In the genomic region with DNA sequence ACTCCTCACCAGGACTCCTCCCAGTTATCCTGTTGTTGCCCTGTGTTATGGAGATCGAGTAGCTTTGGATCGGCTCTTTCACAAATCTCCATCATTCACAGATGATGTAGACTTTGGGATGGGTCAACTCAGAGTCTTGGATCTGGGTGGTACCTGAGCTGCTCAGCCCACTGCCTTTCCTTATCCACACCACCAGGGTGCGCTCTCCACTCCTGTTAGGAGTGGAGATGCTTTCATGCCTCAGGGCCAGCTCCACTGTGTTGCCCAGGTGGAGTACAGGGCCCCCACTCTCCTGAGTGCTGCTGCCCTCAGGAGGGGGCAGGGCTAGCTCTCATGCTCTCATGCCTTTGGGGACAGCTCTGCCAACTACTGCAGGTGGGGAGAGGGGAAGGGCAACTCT, we compare ENCODE assay signal across 13 mouse cellular contexts. TPM values are rescaled to one million over a fixed set of nuclear protein-coding genes. Genes with fewer than 3 reads are reported as not detected.
DNase-seq lines count a peak whose midpoint lies in the region; ATAC-seq and TF ChIP-seq lines count a peak whose summit lies in the region.
"Had no signal": no experiment of that assay in that cellular context is flagged by ENCODE, and none has a peak within 500 bp of the region (broad histone marks: within the 10 kb centered on the region; RNA-seq: fewer than 3 reads in every experiment).

No protein-coding gene starts in this region.

- 74% methylated on average over 3 of the region's 3 CpGs for WGBS in hindbrain, postnatal 0 days
- 85% methylated on average over 3 of the region's 3 CpGs for WGBS in hindbrain, embryonic 11.5 days
- 88% methylated on average over 3 of the region's 3 CpGs for WGBS in midbrain, embryonic 11.5 days
- 85% methylated on average over 3 of the region's 3 CpGs for WGBS in midbrain, embryonic 10.5 days
- WGBS in liver, embryonic 14.5 days (ENCODE audit: insufficient replicate concordance): 76% methylated on average over 3 of the region's 3 CpGs

- no peaks in the 10 kb centered on the region for H3K4me1 ChIP-seq in hindbrain, postnatal 0 days (ENCODE audit: insufficient read depth, low read length)
- no peaks in the 10 kb centered on the region for H3K4me1 ChIP-seq in hindbrain, embryonic 11.5 days (replicated peaks; ENCODE audit: control insufficient read depth, insufficient read depth, low read length)
- no peaks in the 10 kb centered on the region for H3K4me1 ChIP-seq in midbrain, embryonic 11.5 days (ENCODE audit: control insufficient read depth, insufficient read depth, low read length)
- peaks cover 5% of the 10 kb centered on the region; the same call in 1 of the 2 replicates for H3K4me1 ChIP-seq in midbrain, embryonic 10.5 days
- no peaks in the 10 kb centered on the region for H3K4me1 ChIP-seq in ES-Bruce4 (ENCODE audit: control insufficient read depth, insufficient read depth, low read length)
- H3K4me1 ChIP-seq in liver, embryonic 14.5 days (replicated peaks; ENCODE audit: control insufficient read depth in 2 of 2, insufficient read depth in 2 of 2, low read length in 1 of 2): no peaks in the 10 kb centered on the region

- no peak overlapping the region for H3K4me2 ChIP-seq in hindbrain, postnatal 0 days (ENCODE audit: low read depth, low read length)
- H3K4me2 ChIP-seq in hindbrain, embryonic 11.5 days (replicated peaks; ENCODE audit: low read depth, low read length): no peak overlapping the region
- no peak overlapping the region for H3K4me2 ChIP-seq in midbrain, embryonic 11.5 days
- H3K4me2 ChIP-seq in liver, embryonic 14.5 days (ENCODE audit: low read depth): no peak overlapping the region
- H3K4me2 ChIP-seq: forebrain, embryonic 13.5 days had no signal

- no peak overlapping the region for H3K4me3 ChIP-seq in hindbrain, postnatal 0 days (ENCODE audit: low read length)
- no peak overlapping the region for H3K4me3 ChIP-seq in hindbrain, embryonic 11.5 days (ENCODE audit: low read depth, low read length)
- H3K4me3 ChIP-seq in midbrain, embryonic 11.5 days (ENCODE audit: low read depth, low read length): no peak overlapping the region
- H3K4me3 ChIP-seq in midbrain, embryonic 10.5 days: no peak overlapping the region
- H3K4me3 ChIP-seq in ES-Bruce4 (ENCODE audit: low read depth, low read length): no peak overlapping the region
- no peak overlapping the region for H3K4me3 ChIP-seq in liver, embryonic 14.5 days (ENCODE audit: insufficient read depth in 1 of 2, low read depth in 2 of 2, low read length in 2 of 2)
- H3K4me3 ChIP-seq: forebrain, embryonic 13.5 days had no signal

- peak; percentile 37; the same call in 1 of the 2 replicates for TF ChIP-seq CTCF in hindbrain, postnatal 0 days (IDR thresholded peaks at IDR 0.05; ENCODE audit: low read depth)
- peak; percentile 25 for TF ChIP-seq CTCF in ES-Bruce4 (IDR thresholded peaks at IDR 0.05; ENCODE audit: low read depth, low read length)
- TF ChIP-seq CTCF in liver, embryonic 14.5 days (IDR thresholded peaks at IDR 0.05; ENCODE audit: low read depth): peak; percentile 39

- DNase-seq in hindbrain, postnatal 0 days (ENCODE audit: low spot score): no peak
- DNase-seq in hindbrain, embryonic 11.5 days (ENCODE audit: low spot score): no peak
- DNase-seq in midbrain, embryonic 11.5 days (ENCODE audit: low spot score, missing footprints): peak; percentile 19
- DNase-seq in midbrain, embryonic 10.5 days (ENCODE audit: low spot score): no peak
- DNase-seq in liver, embryonic 14.5 days (ENCODE audit: low read depth in 3 of 3, low spot score in 3 of 3): no peak
- DNase-seq in ovary, postnatal 10 days (ENCODE audit: low spot score): no peak
- DNase-seq in embryo, embryonic 11 days: no peak
- DNase-seq: adrenal gland, postnatal 25 days; cerebellum, adult 11 months; left cerebral cortex, postnatal 4 days had no signal

- no peaks in the 10 kb centered on the region for H3K9me3 ChIP-seq in hindbrain, postnatal 0 days (ENCODE audit: low read length)
- H3K9me3 ChIP-seq in hindbrain, embryonic 11.5 days (ENCODE audit: control insufficient read depth, low read length): no peaks in the 10 kb centered on the region
- no peaks in the 10 kb centered on the region for H3K9me3 ChIP-seq in midbrain, embryonic 11.5 days (ENCODE audit: control insufficient read depth, low read length)
- no peaks in the 10 kb centered on the region for H3K9me3 ChIP-seq in midbrain, embryonic 10.5 days (replicated peaks)
- H3K9me3 ChIP-seq in ES-Bruce4 (replicated peaks; ENCODE audit: control insufficient read depth, insufficient read depth, low read length, poor library complexity, severe bottlenecking): no peaks in the 10 kb centered on the region
- H3K9me3 ChIP-seq in liver, embryonic 14.5 days (ENCODE audit: control insufficient read depth, low read length): no peaks in the 10 kb centered on the region
- H3K9me3 ChIP-seq: forebrain, embryonic 13.5 days had no signal

- H3K27me3 ChIP-seq in hindbrain, postnatal 0 days (ENCODE audit: insufficient read depth, low read length): 0 out of 2 replicates have a peak, but pooled peaks cover 4% of the 10 kb centered on the region
- no peaks in the 10 kb centered on the region for H3K27me3 ChIP-seq in hindbrain, embryonic 11.5 days (ENCODE audit: control insufficient read depth, insufficient read depth, low read length)
- H3K27me3 ChIP-seq in midbrain, embryonic 11.5 days (ENCODE audit: control insufficient read depth, insufficient read depth, low read length): no peaks in the 10 kb centered on the region
- no peaks in the 10 kb centered on the region for H3K27me3 ChIP-seq in midbrain, embryonic 10.5 days (ENCODE audit: low read depth, poor library complexity, severe bottlenecking)
- no peaks in the 10 kb centered on the region for H3K27me3 ChIP-seq in ES-Bruce4 (ENCODE audit: control insufficient read depth, insufficient read depth, low read length, poor library complexity, severe bottlenecking)
- H3K27me3 ChIP-seq in liver, embryonic 14.5 days (ENCODE audit: control insufficient read depth, insufficient read depth, low read length): no peaks in the 10 kb centered on the region
- H3K27me3 ChIP-seq: forebrain, embryonic 13.5 days had no signal

- no peak for ATAC-seq in hindbrain, postnatal 0 days
- no peak for ATAC-seq in hindbrain, embryonic 11.5 days (ENCODE audit: low FRiP score)
- peak; percentile 33; the same call in 1 of the 2 replicates for ATAC-seq in midbrain, embryonic 11.5 days (ENCODE audit: low FRiP score)
- no peak for ATAC-seq in liver, embryonic 14.5 days (ENCODE audit: insufficient read depth)
- ATAC-seq: forebrain, embryonic 13.5 days; intestine, embryonic 16.5 days had no signal

- H3K36me3 ChIP-seq in hindbrain, postnatal 0 days (ENCODE audit: insufficient read depth, low read length): no peaks in the 10 kb centered on the region
- H3K36me3 ChIP-seq in hindbrain, embryonic 11.5 days (ENCODE audit: control insufficient read depth, insufficient read depth, low read length): no peaks in the 10 kb centered on the region
- H3K36me3 ChIP-seq in midbrain, embryonic 11.5 days (ENCODE audit: control insufficient read depth, insufficient read depth, low read length): no peaks in the 10 kb centered on the region
- H3K36me3 ChIP-seq in midbrain, embryonic 10.5 days: no peaks in the 10 kb centered on the region
- H3K36me3 ChIP-seq in ES-Bruce4 (ENCODE audit: control insufficient read depth, insufficient read depth, low read length, poor library complexity, severe bottlenecking): no peaks in the 10 kb centered on the region
- H3K36me3 ChIP-seq in liver, embryonic 14.5 days (replicated peaks; ENCODE audit: control insufficient read depth, insufficient read depth, low read depth): no peaks in the 10 kb centered on the region

- TF ChIP-seq POLR2A in ES-Bruce4 (IDR thresholded peaks at IDR 0.05; ENCODE audit: insufficient read depth, low read length): no peak

- H3K27ac ChIP-seq in hindbrain, postnatal 0 days: no peak overlapping the region
- no peak overlapping the region for H3K27ac ChIP-seq in hindbrain, embryonic 11.5 days (ENCODE audit: low read depth, low read length)
- no peak overlapping the region for H3K27ac ChIP-seq in midbrain, embryonic 11.5 days (ENCODE audit: low read depth, low read length)
- no peak overlapping the region for H3K27ac ChIP-seq in midbrain, embryonic 10.5 days (replicated peaks)
- H3K27ac ChIP-seq in ES-Bruce4 (ENCODE audit: insufficient read depth, low read length): no peak overlapping the region
- no peak overlapping the region for H3K27ac ChIP-seq in liver, embryonic 14.5 days
- H3K27ac ChIP-seq: forebrain, embryonic 13.5 days had no signal

- TF ChIP-seq EP300 in ES-Bruce4 (IDR thresholded peaks at IDR 0.05; ENCODE audit: insufficient read depth, low read depth, low read length): no peak
- no peak for TF ChIP-seq EP300 in liver, embryonic 14.5 days (IDR thresholded peaks at IDR 0.05; ENCODE audit: low read depth)

- no peak overlapping the region for H3K9ac ChIP-seq in hindbrain, postnatal 0 days (replicated peaks; ENCODE audit: low read length)
- H3K9ac ChIP-seq in hindbrain, embryonic 11.5 days (ENCODE audit: low read depth, low read length): no peak overlapping the region
- no peak overlapping the region for H3K9ac ChIP-seq in midbrain, embryonic 11.5 days (ENCODE audit: low read length)
- H3K9ac ChIP-seq in ES-Bruce4 (ENCODE audit: low read depth, poor library complexity, severe bottlenecking): no peak overlapping the region
- no peak overlapping the region for H3K9ac ChIP-seq in liver, embryonic 14.5 days (replicated peaks)
- H3K9ac ChIP-seq: forebrain, embryonic 13.5 days had no signal

RNA-seq across cellular contexts. Expression of a gene that starts 40.9 kb away (rescaled TPM):
- 12.4 and 19.4 TPM in 2 replicates for total RNA-seq in hindbrain, postnatal 0 days (2014; rRNA removed)
- 13.9 and 14.6 TPM in 2 replicates for polyA plus RNA-seq in hindbrain, postnatal 0 days (2015; fragmentation: Nextera tagmentation; extraction: Ambion mirVana)
- polyA plus RNA-seq in hindbrain, embryonic 11.5 days (2014; fragmentation: Nextera tagmentation; extraction: Ambion mirVana): 8.9 and 10.4 TPM in 2 replicates
- 3.2 and 3.4 TPM in 2 replicates for polyA plus RNA-seq in midbrain, embryonic 11.5 days (2014; fragmentation: Nextera tagmentation; extraction: Ambion mirVana)
- 3.3 and 4.1 TPM in 2 replicates for polyA plus RNA-seq in midbrain, embryonic 10.5 days (2016; fragmentation: Nextera tagmentation; extraction: Ambion mirVana)
- polyA plus RNA-seq in ES-Bruce4 (2011; ENCODE audit: insufficient read depth, insufficient read length, low read depth, missing spikeins): 0.24 and 0.46 TPM in 2 replicates
- polyA plus RNA-seq in liver, embryonic 14.5 days (2012; rRNA removed): 2.0 and 2.2 TPM in 2 replicates
- 2.3 and 2.6 TPM in 2 replicates for polyA plus RNA-seq in liver, embryonic 14.5 days (2014; fragmentation: Nextera tagmentation; extraction: Ambion mirVana)
